Mouse (Mus musculus) forebrain, embryonic 11.5 days (tissue): ENCODE results near the gene Rpp38. TPM values are rescaled to one million over a fixed set of nuclear protein-coding genes. Genes with fewer than 3 reads are reported as not detected.

ENCODE experiments used
- ATAC-seq: fragments of 200-750 bp; cut with Nextera tagmentation; replicated peaks from 2 replicates; pipeline ENCODE4 v1.8.0; 2017; ENCODE audit warnings: moderate TSS enrichment; ENCODE audit not compliant: low FRiP score
- DNase-seq: peaks from one replicate; pipeline ENCODE4 v3.0.0-alpha.2; 2017; ENCODE audit warnings: low spot score
- H3K27ac ChIP-seq: fragments of 300-500 bp; sonication (generic); 2 replicates; pipeline ENCODE4 v1.5.1; 2014; ENCODE audit warnings: low read depth, low read length
- H3K27me3 ChIP-seq: fragments of 300-500 bp; sonication (generic); 2 replicates; pipeline ENCODE4 v1.6.1; 2014; ENCODE audit warnings: mild to moderate bottlenecking, low read length, mixed read lengths; ENCODE audit not compliant: control insufficient read depth, insufficient read depth
- H3K36me3 ChIP-seq: fragments of 300-500 bp; sonication (generic); 2 replicates; pipeline ENCODE4 v1.6.1; 2014; ENCODE audit warnings: mild to moderate bottlenecking, low read length, moderate library complexity, mixed read lengths; ENCODE audit not compliant: control insufficient read depth, insufficient read depth
- H3K4me1 ChIP-seq: fragments of 300-500 bp; sonication (generic); replicated peaks from 2 replicates; pipeline ENCODE4 v1.6.1; 2014; ENCODE audit warnings: low read length, mixed read lengths; ENCODE audit not compliant: control insufficient read depth, insufficient read depth
- H3K4me2 ChIP-seq: fragments of 300-500 bp; sonication (generic); 2 replicates; pipeline ENCODE4 v1.6.1; 2014; ENCODE audit warnings: low read depth, mild to moderate bottlenecking, low read length, moderate library complexity, mixed read lengths; ENCODE audit not compliant: severe bottlenecking
- H3K4me3 ChIP-seq: fragments of 300-500 bp; sonication (generic); 2 replicates; pipeline ENCODE4 v1.5.1; 2014; ENCODE audit warnings: low read depth, low read length
- H3K9ac ChIP-seq: fragments of 300-500 bp; sonication (generic); 2 replicates; pipeline ENCODE4 v1.6.1; 2014; ENCODE audit warnings: low read length
- H3K9me3 ChIP-seq: fragments of 300-500 bp; sonication (generic); 2 replicates; pipeline ENCODE4 v1.6.1; 2016; ENCODE audit warnings: low read length, mixed read lengths; ENCODE audit not compliant: control insufficient read depth
- WGBS: fragments of 180-500 bp; shearing (Covaris S2); extraction: QIAGEN DNeasy Blood & Tissue Kit; methylation state at CpG from one replicate; pipeline ENCODE4 v1.1.7; 2014; 5-methylcytosine and 5-hydroxymethylcytosine counted together
- polyA plus RNA-seq: library from polyadenylated mRNA; unstranded; fragments of >200 nt; fragmentation: Nextera tagmentation; extraction: Ambion mirVana; gene quantifications from 2 replicates; pipeline ENCODE4 v1.2.1, GENCODE M21; 2014

The Rpp38 gene
- polyA plus RNA-seq, result 20.3 and 26.2 TPM in 2 replicates

DNA sequence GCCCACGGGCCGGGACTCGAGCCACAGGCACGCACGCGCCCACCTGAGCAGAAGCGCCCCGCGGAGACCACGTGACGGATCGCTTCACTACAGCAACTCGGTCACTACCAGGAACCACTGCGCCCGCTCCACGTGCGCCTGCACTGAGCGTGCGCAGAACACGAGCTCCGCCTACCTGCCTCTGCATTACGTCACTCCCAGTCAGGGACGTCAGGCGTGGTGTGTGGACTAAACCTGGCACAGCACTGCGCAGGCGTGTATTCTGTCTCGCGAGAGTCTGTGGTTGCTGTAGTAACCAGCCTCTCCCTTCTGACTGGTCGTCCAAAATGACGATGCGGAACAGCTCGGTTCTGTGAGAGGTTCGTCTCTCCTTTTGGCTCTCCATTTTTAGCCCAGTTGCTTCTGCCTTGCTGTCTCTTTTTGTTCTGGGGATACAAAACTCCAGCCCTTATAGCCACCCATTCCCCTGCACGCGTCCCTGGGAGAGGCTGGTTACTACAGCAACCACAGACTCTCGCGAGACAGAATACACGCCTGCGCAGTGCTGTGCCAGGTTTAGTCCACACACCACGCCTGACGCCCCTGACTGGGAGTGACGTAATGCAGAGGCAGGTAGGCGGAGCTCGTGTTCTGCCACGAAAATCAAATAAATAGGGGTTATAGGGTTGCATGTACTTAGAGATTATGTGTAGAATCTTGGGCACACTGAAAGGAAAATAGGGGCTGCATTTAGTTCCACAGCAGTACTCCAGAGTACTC lies at the start of gene Rpp38:
TSS of gene Rpp38 (minus strand) at position 160 of the 759 bp plus-strand sequence.
- peak; percentile 97 for DNase-seq
- H3K27ac ChIP-seq, result no peak within 1 kb of the TSS
- H3K4me3 ChIP-seq, result peak within 1 kb of the TSS; percentile 62
- H3K4me2 ChIP-seq, result peak within 1 kb of the TSS; percentile 75
- peaks cover 2% of the 10 kb centered on the region; the same call in 1 of the 2 replicates for H3K36me3 ChIP-seq
- H3K27me3 ChIP-seq, result no peaks in the 10 kb centered on the region; the same call in 1 of the 2 replicates
- ATAC-seq, result peak; percentile 97
- H3K9ac ChIP-seq, result peak within 1 kb of the TSS; percentile 72
- H3K9me3 ChIP-seq, result no peaks in the 10 kb centered on the region
- H3K4me1 ChIP-seq, result peaks cover 2% of the 10 kb centered on the region; the same call in 1 of the 2 replicates
- under 1% methylated on average over 39 of the region's 45 CpGs for WGBS

DNA sequence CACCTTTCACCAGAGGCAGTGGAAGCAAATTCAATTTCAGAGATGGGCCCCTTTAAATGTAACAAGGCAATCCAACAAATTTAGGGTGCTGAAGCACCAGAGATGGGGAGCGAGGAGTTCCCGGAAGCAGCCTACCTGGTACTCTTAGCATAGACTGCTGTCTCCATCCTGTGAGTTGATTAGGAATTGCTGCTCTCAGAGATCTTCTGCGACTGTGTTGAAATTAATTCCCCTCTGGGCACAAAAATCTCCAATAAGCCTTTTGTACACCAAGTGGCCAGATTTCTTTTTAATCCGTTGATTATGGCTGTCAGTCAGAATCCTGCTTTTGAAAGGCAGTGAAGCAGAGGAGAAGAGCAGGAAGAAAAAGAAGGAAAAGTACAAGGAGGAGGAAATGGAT lies 32.7 kb upstream of the Rpp38 start:
- Histone ChIP-seq H3K4me2 (no peak overlapping the region), H3K4me3 (no peak overlapping the region), H3K9me3 (no peaks in the 10 kb centered on the region), H3K27me3 (no peaks in the 10 kb centered on the region), H3K36me3 (no peaks in the 10 kb centered on the region), H3K9ac (no peak overlapping the region), H3K4me1 (no peaks in the 10 kb centered on the region), H3K27ac (no peak overlapping the region)
- DNase-seq, result no peak
- WGBS, result 42% methylated on average over 4 of the region's 4 CpGs
- no peak for ATAC-seq

DNA sequence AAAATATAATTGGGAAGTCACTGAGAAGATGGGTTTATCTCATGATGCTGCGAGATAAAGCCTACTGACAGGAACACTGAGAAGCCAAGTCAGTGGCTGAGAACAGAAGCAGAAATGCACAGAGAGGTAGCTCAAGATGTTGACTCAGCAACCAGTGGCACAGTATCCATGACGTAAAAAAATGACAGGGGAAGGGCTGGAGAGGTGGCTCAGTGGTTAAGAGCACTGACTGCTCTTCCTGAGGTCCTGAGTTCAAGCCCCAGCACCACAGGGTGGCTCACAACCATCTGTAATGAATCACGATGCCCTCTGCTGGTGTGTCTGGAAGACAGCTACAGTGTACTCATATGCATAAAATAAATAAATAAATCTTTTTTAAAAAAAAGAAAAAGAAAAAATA lies 28.6 kb upstream of the Rpp38 start:
- H3K4me3 ChIP-seq, result no peak overlapping the region
- no peaks in the 10 kb centered on the region for H3K4me1 ChIP-seq
- H3K4me2 ChIP-seq, result no peak overlapping the region
- WGBS, result 80% methylated on average over 3 of the region's 3 CpGs
- DNase-seq (no peak), ATAC-seq (no peak)
- no peaks in the 10 kb centered on the region for H3K36me3 ChIP-seq
- no peaks in the 10 kb centered on the region for H3K9me3 ChIP-seq
- H3K27ac ChIP-seq, result no peak overlapping the region
- no peaks in the 10 kb centered on the region for H3K27me3 ChIP-seq
- no peak overlapping the region for H3K9ac ChIP-seq

DNA sequence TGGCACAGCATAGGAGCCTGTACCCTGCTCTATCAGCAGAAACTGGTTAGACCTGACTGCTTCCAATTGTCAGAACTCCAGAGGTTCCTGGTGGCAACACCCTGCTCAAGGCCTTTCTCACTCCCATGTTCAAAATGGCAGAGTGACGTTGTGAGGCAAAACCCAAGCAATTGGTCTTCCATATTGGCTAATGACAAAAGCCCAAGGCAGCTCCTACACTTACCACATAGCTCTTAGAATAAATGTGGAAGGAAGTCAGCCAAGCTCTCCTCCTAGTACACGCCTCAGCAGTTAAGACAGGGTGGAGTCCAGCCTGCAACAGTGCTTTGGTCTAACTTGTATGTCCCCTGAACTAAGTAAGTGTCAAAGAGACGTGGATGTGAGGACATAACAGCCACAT lies 25.4 kb upstream of the Rpp38 start:
- no peak for DNase-seq
- H3K36me3 ChIP-seq, result no peaks in the 10 kb centered on the region
- H3K27ac ChIP-seq, result no peak overlapping the region
- H3K4me2 ChIP-seq, result no peak overlapping the region
- H3K27me3 ChIP-seq, result no peaks in the 10 kb centered on the region
- H3K4me3 ChIP-seq, result no peak overlapping the region
- no peak for ATAC-seq
- no peak overlapping the region for H3K9ac ChIP-seq
- H3K9me3 ChIP-seq, result no peaks in the 10 kb centered on the region
- 82% methylated on average over 3 of the region's 3 CpGs for WGBS
- H3K4me1 ChIP-seq, result no peaks in the 10 kb centered on the region

DNA sequence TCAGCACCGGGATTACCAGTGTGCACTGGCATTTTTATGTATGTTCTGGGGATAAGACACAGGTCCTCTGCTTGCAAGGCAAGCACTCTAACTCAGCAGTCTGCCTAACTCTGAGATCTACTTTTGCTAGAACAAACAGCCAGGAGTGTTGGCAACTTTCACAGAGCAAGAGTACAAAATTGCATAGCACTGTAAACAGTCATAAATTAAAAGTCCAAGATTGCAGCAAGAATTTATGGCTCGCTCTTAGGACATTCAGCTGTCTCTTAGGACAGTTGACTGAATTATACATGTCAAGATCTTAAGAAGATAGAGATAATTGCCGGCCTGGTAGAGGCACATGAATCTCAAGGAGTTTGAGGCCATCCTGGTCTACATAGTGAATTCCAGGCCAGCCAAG lies 23.9 kb upstream of the Rpp38 start:
- Histone ChIP-seq H3K9ac (no peak overlapping the region), H3K4me2 (no peak overlapping the region), H3K27me3 (no peaks in the 10 kb centered on the region), H3K4me1 (no peaks in the 10 kb centered on the region), H3K36me3 (no peaks in the 10 kb centered on the region), H3K4me3 (no peak overlapping the region), H3K27ac (no peak overlapping the region), H3K9me3 (no peaks in the 10 kb centered on the region)
- 81% methylated on average over 3 of the region's 3 CpGs for WGBS
- DNase-seq (no peak), ATAC-seq (no peak)

DNA sequence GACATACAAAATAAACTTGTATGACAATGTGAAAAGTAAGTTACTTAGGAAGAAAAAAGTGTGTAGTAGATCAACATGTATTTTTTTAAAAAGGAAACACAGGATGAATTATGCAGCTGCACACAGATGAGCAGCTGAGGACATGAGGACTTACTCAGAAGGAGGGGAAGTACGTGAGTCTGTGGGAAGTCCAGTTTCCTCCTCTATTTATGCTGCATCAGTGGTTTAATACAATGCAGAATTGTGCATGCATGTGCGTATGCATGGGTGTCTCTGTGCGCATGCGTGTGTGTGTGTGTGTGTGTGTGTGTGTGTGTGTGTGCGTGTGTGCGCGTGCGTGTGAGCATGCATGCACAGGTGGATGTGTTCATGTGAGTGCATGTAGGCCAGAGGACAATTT lies 23.4 kb upstream of the Rpp38 start:
- DNase-seq, result no peak
- H3K27ac ChIP-seq, result no peak overlapping the region
- H3K4me1 ChIP-seq, result no peaks in the 10 kb centered on the region
- H3K4me2 ChIP-seq, result no peak overlapping the region
- 90% methylated on average over 8 of the region's 8 CpGs for WGBS
- H3K9ac ChIP-seq, result no peak overlapping the region
- H3K36me3 ChIP-seq, result no peaks in the 10 kb centered on the region
- H3K9me3 ChIP-seq, result no peaks in the 10 kb centered on the region
- no peak for ATAC-seq
- H3K4me3 ChIP-seq, result no peak overlapping the region
- no peaks in the 10 kb centered on the region for H3K27me3 ChIP-seq

DNA sequence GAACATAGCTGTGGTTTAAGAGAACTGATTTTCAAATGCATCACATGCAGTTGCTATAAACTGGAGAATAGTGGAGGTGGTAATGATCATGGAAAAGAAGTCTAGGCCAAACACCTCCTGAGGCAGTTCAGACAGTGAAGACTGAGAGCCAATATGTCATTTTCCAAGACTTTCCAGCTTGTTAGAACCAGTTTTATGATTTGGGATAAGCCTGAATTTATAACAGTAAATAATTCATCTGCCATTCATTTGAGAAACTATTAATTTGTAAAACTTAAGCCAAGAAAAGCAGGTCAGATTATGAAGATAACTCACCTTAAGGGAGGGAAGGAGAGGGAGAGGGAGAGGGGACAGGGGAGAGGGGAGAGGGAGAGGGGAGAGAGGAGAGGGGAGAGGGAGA lies 20.7 kb upstream of the Rpp38 start:
- no peak overlapping the region for H3K4me2 ChIP-seq

DNA sequence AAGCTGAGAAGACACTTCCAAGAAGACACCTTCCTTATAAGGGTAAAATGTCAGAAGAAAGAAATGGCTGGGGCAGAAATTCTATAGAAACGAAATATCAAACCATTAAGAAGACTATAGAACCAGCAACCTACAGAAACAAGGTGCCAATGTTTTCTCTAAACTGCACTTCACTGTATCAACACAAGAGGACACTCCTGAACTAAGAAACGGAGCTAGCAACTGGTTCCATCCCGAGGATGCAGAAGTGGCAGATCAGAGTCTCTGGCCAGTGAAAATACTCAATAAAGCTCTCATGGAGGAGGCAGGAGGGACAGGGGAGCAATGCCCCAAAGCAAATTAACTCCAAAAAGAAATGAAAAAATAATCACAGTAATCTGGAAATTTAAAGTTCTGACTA lies 16.5 kb upstream of the Rpp38 start:
- H3K9me3 ChIP-seq, result no peaks in the 10 kb centered on the region
- no peaks in the 10 kb centered on the region for H3K36me3 ChIP-seq
- H3K4me1 ChIP-seq, result no peaks in the 10 kb centered on the region
- no peaks in the 10 kb centered on the region for H3K27me3 ChIP-seq
- no peak overlapping the region for H3K9ac ChIP-seq
- WGBS, result 22% methylated on average over 3 of the region's 3 CpGs
- DNase-seq, result no peak
- no peak overlapping the region for H3K4me3 ChIP-seq
- no peak overlapping the region for H3K27ac ChIP-seq
- ATAC-seq, result 0 out of 2 replicates have a peak, but pooled peaks have one; percentile 36
- no peak overlapping the region for H3K4me2 ChIP-seq

More for the DNA sequence above, 20.7 kb upstream of the Rpp38 start:
- ATAC-seq (no peak), DNase-seq (no peak)
- Histone ChIP-seq H3K9ac (no peak overlapping the region), H3K4me3 (no peak overlapping the region), H3K27me3 (no peaks in the 10 kb centered on the region), H3K9me3 (no peaks in the 10 kb centered on the region), H3K4me1 (no peaks in the 10 kb centered on the region), H3K27ac (no peak overlapping the region), H3K36me3 (no peaks in the 10 kb centered on the region)

DNA sequence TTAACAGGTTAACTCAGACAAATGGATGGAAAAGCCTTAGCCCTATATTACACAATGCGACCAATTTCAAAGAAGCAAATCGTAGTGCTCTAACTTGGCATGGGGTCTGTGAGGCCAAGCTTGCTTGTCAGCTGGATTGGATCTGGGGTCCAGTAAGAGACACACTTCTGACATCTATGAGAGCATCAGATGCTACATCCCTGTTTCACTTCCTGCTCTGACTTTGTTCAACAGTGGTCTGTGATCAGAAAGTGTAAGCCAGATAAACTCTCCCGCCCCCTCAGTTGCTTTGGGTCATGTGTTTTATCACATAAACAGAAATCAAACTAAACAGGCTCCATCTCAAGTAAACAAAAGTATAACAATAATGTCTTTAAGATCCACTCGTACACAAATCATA lies 16.0 kb upstream of the Rpp38 start:
- H3K4me1 ChIP-seq, result no peaks in the 10 kb centered on the region
- ATAC-seq, result no peak
- WGBS, result 82% methylated on average over 4 of the region's 4 CpGs
- no peaks in the 10 kb centered on the region for H3K27me3 ChIP-seq
- no peaks in the 10 kb centered on the region for H3K9me3 ChIP-seq
- no peak overlapping the region for H3K4me2 ChIP-seq
- H3K9ac ChIP-seq, result no peak overlapping the region
- H3K36me3 ChIP-seq, result no peaks in the 10 kb centered on the region
- H3K27ac ChIP-seq, result no peak overlapping the region
- no peak for DNase-seq
- H3K4me3 ChIP-seq, result no peak overlapping the region
